Mouse (Mus musculus) neural tube, embryonic 13.5 days (tissue): Measurements from ENCODE around the gene Gm11273. TPM values are rescaled to one million over a fixed set of nuclear protein-coding genes. Genes with fewer than 3 reads are reported as not detected.
"Not testable (repeated sequence)": the region's sequence is repeated elsewhere in the genome, so short reads cannot be mapped to it uniquely, and the experiment has no call there.

Experiments used
- ATAC-seq: fragments of 200-750 bp; cut with Nextera tagmentation; 2 replicates; pipeline ENCODE4 v1.8.0; 2017; ENCODE audit warnings: low read depth, mild to moderate bottlenecking, moderate TSS enrichment, moderate library complexity
- H3K27ac ChIP-seq: fragments of 300-500 bp; sonication (generic); replicated peaks from 2 replicates; pipeline ENCODE4 v1.5.1; 2015; ENCODE audit warnings: moderate library complexity, mild to moderate bottlenecking, inconsistent platforms
- H3K27me3 ChIP-seq: fragments of 300-500 bp; sonication (generic); 2 replicates; pipeline ENCODE4 v1.6.1; 2015; ENCODE audit warnings: mild to moderate bottlenecking, inconsistent platforms
- H3K36me3 ChIP-seq: fragments of 300-500 bp; sonication (generic); 2 replicates; pipeline ENCODE4 v1.6.1; 2015; ENCODE audit warnings: mild to moderate bottlenecking, inconsistent platforms
- H3K4me1 ChIP-seq: fragments of 300-500 bp; sonication (generic); replicated peaks from 2 replicates; pipeline ENCODE4 v1.6.1; 2015; ENCODE audit warnings: inconsistent platforms
- H3K4me2 ChIP-seq: fragments of 300-500 bp; sonication (generic); 2 replicates; pipeline ENCODE4 v1.6.1; 2015; ENCODE audit warnings: inconsistent platforms, mild to moderate bottlenecking, moderate library complexity
- H3K4me3 ChIP-seq: fragments of 300-500 bp; sonication (generic); 2 replicates; pipeline ENCODE4 v1.5.1; 2015; ENCODE audit warnings: mild to moderate bottlenecking, inconsistent platforms
- H3K9ac ChIP-seq: fragments of 300-500 bp; sonication (generic); 2 replicates; pipeline ENCODE4 v1.6.1; 2015; ENCODE audit warnings: moderate library complexity, mild to moderate bottlenecking, inconsistent platforms
- H3K9me3 ChIP-seq: fragments of 300-500 bp; sonication (generic); 2 replicates; pipeline ENCODE4 v1.6.1; 2016; ENCODE audit warnings: inconsistent platforms
- WGBS: fragments of 180-500 bp; shearing (Covaris S2); methylation state at CpG from one replicate; pipeline ENCODE4 v1.1.7; 2015; 5-methylcytosine and 5-hydroxymethylcytosine counted together
- polyA plus RNA-seq: library from polyadenylated mRNA; unstranded; fragments of >200 nt; fragmentation: Nextera tagmentation; extraction: Ambion mirVana; gene quantifications from 2 replicates; pipeline ENCODE4 v1.2.1, GENCODE M21; 2015

Gene Gm11273
- polyA plus RNA-seq, result 9.0 and 17.5 TPM in 2 replicates

GRCm38 (mm10) chr13:21501182-21501581 is at the start of gene Gm11273:
TSS of gene Gm11273 (minus strand) at chr13:21501418.
- H3K36me3 ChIP-seq, ATAC-seq, H3K27ac ChIP-seq, H3K4me3 ChIP-seq, H3K27me3 ChIP-seq, H3K4me1 ChIP-seq, H3K9me3 ChIP-seq, H3K4me2 ChIP-seq, H3K9ac ChIP-seq: not testable (repeated sequence)
- 93% methylated on average over 17 of the region's 17 CpGs for WGBS

DNA sequence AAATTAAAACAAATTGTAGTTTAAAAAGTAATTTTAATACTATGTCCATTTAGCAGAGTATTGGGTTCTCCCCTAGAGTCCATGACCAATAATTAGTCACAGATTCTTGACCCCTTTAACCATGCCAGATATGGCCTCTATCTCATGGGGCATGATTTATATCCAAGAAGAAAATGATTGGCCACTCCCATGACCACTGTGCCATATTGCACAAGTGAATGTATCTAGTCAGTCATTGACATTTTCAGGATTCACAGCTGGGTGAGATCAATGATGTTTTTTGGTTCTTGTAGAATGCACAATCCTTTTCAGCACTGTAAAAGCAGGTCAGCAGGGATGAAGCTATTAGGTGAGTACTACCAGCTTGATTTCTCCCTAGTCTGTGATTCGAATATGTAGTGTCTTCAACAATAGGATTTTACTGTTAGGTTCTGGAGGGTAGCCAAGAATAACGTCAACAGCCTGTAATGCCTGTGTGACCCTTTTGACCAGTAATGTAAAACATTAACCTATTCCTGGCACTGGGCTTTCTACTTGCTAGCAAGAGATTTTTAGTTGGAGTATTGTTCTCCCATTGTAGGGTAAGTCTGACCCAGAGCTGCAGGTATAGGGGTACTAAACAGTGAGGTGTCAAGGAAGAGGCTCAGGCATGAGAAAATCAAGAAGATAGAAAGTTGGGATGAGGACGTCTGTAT is 49.3 kb upstream of the Gm11273 start:
- H3K36me3 ChIP-seq, result no peaks in the 10 kb centered on the region
- no peaks in the 10 kb centered on the region for H3K4me1 ChIP-seq
- no peak overlapping the region for H3K4me2 ChIP-seq
- no peaks in the 10 kb centered on the region for H3K27me3 ChIP-seq
- H3K4me3 ChIP-seq, result no peak overlapping the region
- no peak overlapping the region for H3K27ac ChIP-seq
- no peaks in the 10 kb centered on the region for H3K9me3 ChIP-seq
- 56% methylated on average over 3 of the region's 3 CpGs for WGBS
- no peak overlapping the region for H3K9ac ChIP-seq
- ATAC-seq, result no peak

GRCm38 (mm10) chr13:21549487-21549886 is 48.3 kb upstream of the Gm11273 start:
- 95% methylated on average over 3 of the region's 3 CpGs for WGBS
- no peaks in the 10 kb centered on the region for H3K36me3 ChIP-seq
- no peaks in the 10 kb centered on the region for H3K27me3 ChIP-seq
- no peak for ATAC-seq
- H3K27ac ChIP-seq, result no peak overlapping the region
- no peak overlapping the region for H3K9ac ChIP-seq
- no peak overlapping the region for H3K4me2 ChIP-seq
- no peaks in the 10 kb centered on the region for H3K4me1 ChIP-seq
- no peak overlapping the region for H3K4me3 ChIP-seq
- no peaks in the 10 kb centered on the region for H3K9me3 ChIP-seq

DNA sequence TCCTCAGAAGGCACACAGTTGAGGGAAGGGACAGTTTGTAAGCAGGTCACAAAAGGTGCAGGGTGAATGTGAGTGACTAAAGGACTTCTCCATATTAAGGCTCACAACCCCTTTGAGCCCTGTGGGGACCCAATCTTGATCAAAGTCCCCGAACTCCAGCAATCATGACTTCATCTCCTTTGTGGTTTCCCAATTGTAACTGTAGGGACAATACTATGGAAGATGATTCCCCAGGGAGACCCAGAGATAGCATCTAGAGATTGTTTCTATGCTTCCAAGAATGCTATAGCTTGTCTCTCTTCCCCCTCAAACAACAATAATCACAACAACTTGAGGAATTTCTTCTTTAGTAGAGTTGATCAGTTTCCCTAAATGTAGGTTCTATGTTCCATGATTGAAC is 41.5 kb upstream of the Gm11273 start, which contains the start of gene Olfr1366:
Olfr1366 (minus strand) TSS at position 101 of the 400 bp plus-strand sequence.
- 75% methylated on average over 1 of the region's 1 CpGs for WGBS
- ATAC-seq, result no peak
- no peak within 1 kb of the TSS for H3K27ac ChIP-seq
- H3K4me2 ChIP-seq, result no peak within 1 kb of the TSS
- H3K27me3 ChIP-seq, result no peaks in the 10 kb centered on the region
- no peak within 1 kb of the TSS for H3K4me3 ChIP-seq
- H3K9ac ChIP-seq, result no peak within 1 kb of the TSS
- H3K36me3 ChIP-seq, result no peaks in the 10 kb centered on the region
- no peaks in the 10 kb centered on the region for H3K4me1 ChIP-seq
- no peaks in the 10 kb centered on the region for H3K9me3 ChIP-seq

DNA sequence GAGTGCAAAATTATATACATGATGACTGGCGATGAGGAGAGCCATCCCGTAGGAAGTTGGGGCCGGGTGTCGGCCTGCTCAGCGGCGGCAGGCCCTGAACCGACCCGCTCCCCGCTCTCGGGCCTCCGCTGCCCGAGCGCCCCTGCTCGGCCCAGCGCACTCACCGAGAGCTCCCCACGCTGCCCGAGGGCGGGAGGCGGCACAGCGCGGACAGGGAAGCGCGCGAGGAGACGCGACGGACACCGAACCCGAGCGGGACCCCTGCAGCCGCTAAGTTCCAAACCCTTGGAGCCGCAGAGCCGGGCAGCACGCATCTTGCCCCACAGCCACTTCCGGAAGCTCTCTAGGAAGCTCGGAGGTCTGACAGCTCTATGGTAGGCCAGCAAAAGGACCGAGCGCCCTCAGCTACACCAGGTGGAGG is 29.6 kb upstream of the Gm11273 start, which contains the start of gene Zkscan8:
Zkscan8 (minus strand) TSS at position 340 of the 421 bp plus-strand sequence.
- H3K9me3 ChIP-seq, result no peaks in the 10 kb centered on the region
- WGBS, result under 1% methylated on average over 39 of the region's 39 CpGs
- H3K27me3 ChIP-seq, result no peaks in the 10 kb centered on the region
- peak within 1 kb of the TSS; percentile 81 for H3K4me3 ChIP-seq
- peaks cover 14% of the 10 kb centered on the region for H3K36me3 ChIP-seq
- peaks cover 10% of the 10 kb centered on the region for H3K4me1 ChIP-seq
- H3K4me2 ChIP-seq, result peak within 1 kb of the TSS; percentile 67
- H3K27ac ChIP-seq, result peak within 1 kb of the TSS; percentile 90
- peak; percentile 100 for ATAC-seq
- peak within 1 kb of the TSS; percentile 95 for H3K9ac ChIP-seq

- peak overlapping the region; percentile 81 for H3K4me3 ChIP-seq
- H3K27me3 ChIP-seq, result no peaks in the 10 kb centered on the region
- H3K9ac ChIP-seq, result peak overlapping the region; percentile 55
- H3K36me3 ChIP-seq, result peaks cover 19% of the 10 kb centered on the region
- H3K27ac ChIP-seq, result no peak overlapping the region
- 54% methylated on average over 7 of the region's 7 CpGs for whole genome bisulfite sequencing
- ATAC-seq, result no peak
- H3K9me3 ChIP-seq, result no peaks in the 10 kb centered on the region
- H3K4me1 ChIP-seq, result peaks cover 10% of the 10 kb centered on the region
- H3K4me2 ChIP-seq, result peak overlapping the region; percentile 67
Measured at GRCm38 (mm10) chr13:21530136-21530535, 28.9 kb upstream of the Gm11273 start.

GRCm38 (mm10) chr13:21506221-21506649 is 5.0 kb upstream of the Gm11273 start:
- Histone ChIP-seq H3K4me2 (peak overlapping the region; percentile 59), H3K27ac (peak overlapping the region; percentile 74), H3K9me3 (no peaks in the 10 kb centered on the region), H3K27me3 (no peaks in the 10 kb centered on the region), H3K9ac (peak overlapping the region; percentile 72), H3K4me3 (peak overlapping the region; percentile 56), H3K36me3 (no peaks in the 10 kb centered on the region), H3K4me1 (peaks cover 4% of the 10 kb centered on the region)
- peak; percentile 99 for ATAC-seq
- WGBS, result under 1% methylated on average over 21 of the region's 21 CpGs

DNA sequence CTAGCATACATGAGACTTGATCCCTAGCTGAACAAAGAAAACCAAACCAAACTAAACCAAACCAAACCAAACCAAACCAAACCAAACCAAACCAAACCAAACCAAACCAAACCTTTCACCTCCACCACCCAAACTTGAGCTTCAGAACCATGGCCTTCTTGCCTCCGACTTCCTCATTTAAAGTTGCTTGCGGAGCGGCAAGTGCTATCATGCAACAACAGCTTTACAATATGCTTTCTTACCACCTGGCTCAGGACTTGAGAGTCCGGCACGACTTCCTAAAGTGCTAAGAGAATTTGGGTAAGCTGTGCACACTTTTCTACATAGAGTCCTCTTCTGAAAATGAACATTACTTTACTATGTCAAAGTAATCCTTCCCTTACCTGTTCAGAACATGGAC is 1.1 kb upstream of the Gm11273 start:
- H3K27ac ChIP-seq, result no peak overlapping the region
- H3K36me3 ChIP-seq, result no peaks in the 10 kb centered on the region
- no peaks in the 10 kb centered on the region for H3K9me3 ChIP-seq
- ATAC-seq, result no peak
- H3K27me3 ChIP-seq, result no peaks in the 10 kb centered on the region
- peaks cover 4% of the 10 kb centered on the region for H3K4me1 ChIP-seq
- 90% methylated on average over 5 of the region's 5 CpGs for WGBS
- no peak overlapping the region for H3K9ac ChIP-seq
- no peak overlapping the region for H3K4me2 ChIP-seq
- no peak overlapping the region for H3K4me3 ChIP-seq

DNA sequence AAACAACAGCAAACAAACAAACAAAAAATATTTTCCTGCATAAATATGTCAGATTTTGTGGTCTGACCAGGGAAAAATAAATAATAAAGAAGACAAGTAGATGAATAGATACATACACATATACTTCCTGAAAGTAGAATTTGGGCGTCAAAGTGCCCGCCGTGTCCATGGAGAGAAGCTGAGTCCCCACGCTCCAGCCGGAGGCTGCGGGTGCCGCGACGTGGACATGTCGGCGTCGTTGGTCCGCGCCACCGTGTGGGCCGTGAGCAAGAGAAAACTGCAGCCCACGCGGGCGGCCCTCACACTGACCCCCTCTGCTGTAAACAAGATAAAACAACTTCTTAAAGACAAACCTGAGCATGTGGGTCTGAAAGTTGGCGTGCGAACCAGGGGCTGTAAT is 6.1 kb downstream of the Gm11273 start, which contains the start of gene AK157302:
AK157302 (plus strand) TSS at position 144 of the 400 bp plus-strand sequence.
- H3K4me2 ChIP-seq, result no peak within 1 kb of the TSS
- no peak within 1 kb of the TSS for H3K4me3 ChIP-seq
- H3K27ac ChIP-seq, result no peak within 1 kb of the TSS
- no peaks in the 10 kb centered on the region for H3K27me3 ChIP-seq
- ATAC-seq, result no peak
- no peaks in the 10 kb centered on the region for H3K36me3 ChIP-seq
- no peak within 1 kb of the TSS for H3K9ac ChIP-seq
- WGBS, result 94% methylated on average over 21 of the region's 21 CpGs
- no peaks in the 10 kb centered on the region for H3K9me3 ChIP-seq
- H3K4me1 ChIP-seq, result no peaks in the 10 kb centered on the region

DNA sequence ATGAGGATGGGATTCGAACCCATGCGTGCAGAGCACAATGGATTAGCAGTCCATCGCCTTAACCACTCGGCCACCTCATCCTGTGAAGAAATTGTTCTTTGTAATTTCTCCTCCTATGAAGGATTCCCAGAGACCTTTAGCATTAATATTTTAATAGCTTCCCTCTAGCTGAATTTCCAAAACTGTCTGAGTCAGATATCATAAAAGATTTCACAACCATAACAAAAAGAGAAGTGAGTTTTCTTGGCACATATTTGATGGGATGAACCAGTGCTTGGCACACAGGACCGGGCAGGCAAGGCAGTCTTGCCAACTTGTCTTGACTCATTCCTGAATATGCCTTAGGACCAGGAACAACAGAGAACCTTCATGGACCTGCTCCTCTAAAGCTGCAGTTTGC is 8.4 kb downstream of the Gm11273 start:
- no peaks in the 10 kb centered on the region for H3K36me3 ChIP-seq
- no peak overlapping the region for H3K27ac ChIP-seq
- WGBS, result 92% methylated on average over 5 of the region's 5 CpGs

GRCm38 (mm10) chr13:21486881-21487280 is 14.3 kb downstream of the Gm11273 start:
- WGBS, result 93% methylated on average over 1 of the region's 1 CpGs

More for the DNA sequence above, 8.4 kb downstream of the Gm11273 start:
- Histone ChIP-seq H3K4me2 (no peak overlapping the region), H3K4me3 (no peak overlapping the region), H3K4me1 (no peaks in the 10 kb centered on the region), H3K27me3 (no peaks in the 10 kb centered on the region), H3K9ac (no peak overlapping the region), H3K9me3 (no peaks in the 10 kb centered on the region)
- no peak for ATAC-seq

DNA sequence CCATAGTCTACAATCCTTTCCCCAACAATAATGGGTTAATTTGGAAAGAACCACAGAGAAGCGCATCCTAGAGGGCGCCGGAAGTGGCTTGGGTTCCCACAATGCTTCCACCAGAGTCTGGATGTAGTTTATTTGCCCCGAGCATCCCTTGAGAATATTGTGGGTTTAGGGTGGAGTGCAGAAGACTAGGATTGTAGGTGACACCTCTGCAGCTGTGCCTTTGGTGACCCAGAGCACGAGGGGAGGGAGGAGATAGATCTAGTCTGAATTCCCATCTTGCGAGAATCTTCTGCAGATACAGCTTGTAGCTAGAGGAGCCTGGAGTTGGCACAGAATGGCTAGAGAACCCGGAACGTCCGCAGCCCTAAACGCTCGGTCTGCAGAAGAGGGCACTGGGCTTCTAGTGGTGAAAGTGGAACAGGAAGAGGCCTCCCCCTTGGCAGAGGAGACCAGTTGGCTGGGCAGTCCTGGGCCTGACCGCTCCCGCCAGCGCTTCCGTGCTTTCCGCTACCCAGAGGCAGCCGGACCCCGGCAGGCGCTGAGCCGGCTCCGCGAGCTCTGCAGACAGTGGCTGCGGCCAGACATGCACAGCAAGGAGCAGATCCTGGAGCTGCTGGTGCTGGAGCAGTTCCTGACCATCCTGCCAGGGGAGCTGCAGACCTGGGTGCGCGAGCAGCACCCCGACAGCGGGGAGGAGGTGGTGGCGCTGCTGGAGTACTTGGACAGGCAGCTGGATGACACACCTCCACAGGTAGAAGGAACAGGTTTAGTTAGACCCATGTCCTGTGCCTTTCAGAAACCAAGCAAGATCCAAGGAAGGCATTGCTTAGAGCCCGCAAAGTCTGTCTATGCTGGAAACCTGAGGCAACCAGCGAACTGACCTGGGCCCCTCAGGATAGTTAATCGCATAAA is 22.2 kb downstream of the Gm11273 start, which contains the start of the genes Zkscan4 and Gm10065:
Zkscan4 (plus strand) TSS at position 149 of the 912 bp plus-strand sequence.
Gm10065 (minus strand) TSS at position 683 of the 912 bp plus-strand sequence.
- Histone ChIP-seq H3K4me3 (peak within 1 kb of the TSS; percentile 66), H3K4me2 (peak within 1 kb of the TSS; percentile 62), H3K27ac (peak within 1 kb of the TSS; percentile 78), H3K4me1 (peaks cover 14% of the 10 kb centered on the region), H3K9ac (peak within 1 kb of the TSS; percentile 78), H3K36me3 (peaks cover 11% of the 10 kb centered on the region)
- not testable (repeated sequence) for H3K9me3 ChIP-seq, H3K27me3 ChIP-seq
- ATAC-seq, result peak; percentile 95
- WGBS, result 4% methylated on average over 20 of the region's 31 CpGs

More at GRCm38 (mm10) chr13:21486881-21487280, 14.3 kb downstream of the Gm11273 start:
- peaks cover 43% of the 10 kb centered on the region for H3K36me3 ChIP-seq
- no peak for ATAC-seq
- no peak overlapping the region for H3K27ac ChIP-seq
- no peaks in the 10 kb centered on the region for H3K9me3 ChIP-seq
- no peak overlapping the region for H3K9ac ChIP-seq
- no peak overlapping the region for H3K4me3 ChIP-seq
- H3K27me3 ChIP-seq, result no peaks in the 10 kb centered on the region
- H3K4me1 ChIP-seq, result no peaks in the 10 kb centered on the region
- H3K4me2 ChIP-seq, result no peak overlapping the region
